Comparison of ENCODE assay signal across 26 mouse cellular contexts in genomic region chr9:114420443-114420842, GRCm38 (mm10). TPM values are rescaled to one million over a fixed set of nuclear protein-coding genes. Genes with fewer than 3 reads are reported as not detected.
DNase-seq lines count a peak whose midpoint lies in the region; ATAC-seq and TF ChIP-seq lines count a peak whose summit lies in the region.
"Had no signal": no experiment of that assay in that cellular context is flagged by ENCODE, and none has a peak within 500 bp of the region (broad histone marks: within the 10 kb centered on the region; RNA-seq: fewer than 3 reads in every experiment).

No protein-coding gene starts in this region.

- H3K27me3 ChIP-seq in lung, embryonic 14.5 days (ENCODE audit: insufficient read depth, low read length) = no peaks in the 10 kb centered on the region
- no peaks in the 10 kb centered on the region for H3K27me3 ChIP-seq in ES-Bruce4 (ENCODE audit: control insufficient read depth, insufficient read depth, low read length, poor library complexity, severe bottlenecking)
- H3K27me3 ChIP-seq: CH12.LX; embryonic facial prominence, embryonic 13.5 days; embryonic facial prominence, embryonic 15.5 days; forebrain, embryonic 12.5 days had no signal

- 0 out of 2 replicates have a peak, but pooled peaks have one; percentile 13 for ATAC-seq in lung, embryonic 14.5 days (ENCODE audit: insufficient read depth)
- ATAC-seq: CD4-positive, CD25-positive, alpha-beta regulatory T cell, adult 4 months; forebrain, embryonic 14.5 days; forebrain, embryonic 16.5 days had no signal

- TF ChIP-seq POLR2A in ES-Bruce4 (IDR thresholded peaks at IDR 0.05; ENCODE audit: insufficient read depth, low read length) = no peak

- peaks cover 7% of the 10 kb centered on the region; the same call in 1 of the 2 replicates for H3K36me3 ChIP-seq in lung, embryonic 14.5 days (ENCODE audit: insufficient read depth)
- H3K36me3 ChIP-seq in ES-Bruce4 (ENCODE audit: control insufficient read depth, insufficient read depth, low read length, poor library complexity, severe bottlenecking) (peaks cover 19% of the 10 kb centered on the region), ES-E14 (ENCODE audit: control insufficient read depth, insufficient read depth, low read length, poor library complexity, severe bottlenecking) (peaks cover 40% of the 10 kb centered on the region)

- no peak overlapping the region for H3K4me3 ChIP-seq in lung, embryonic 14.5 days (ENCODE audit: low read depth, low read length)
- H3K4me3 ChIP-seq in ES-Bruce4 (ENCODE audit: low read depth, low read length) (no peak overlapping the region), ES-E14 (ENCODE audit: insufficient read depth in 1 of 2, low read depth in 1 of 2, low read length in 2 of 2, poor library complexity in 1 of 2, severe bottlenecking in 1 of 2) (no peak overlapping the region)
- H3K4me3 ChIP-seq: embryonic facial prominence, embryonic 13.5 days; embryonic facial prominence, embryonic 15.5 days; erythroblast, embryonic 14.5 days; forebrain, embryonic 10.5 days; forebrain, embryonic 12.5 days had no signal

- H3K4me1 ChIP-seq in lung, embryonic 14.5 days (ENCODE audit: insufficient read depth) = no peaks in the 10 kb centered on the region
- H3K4me1 ChIP-seq in ES-Bruce4 (ENCODE audit: control insufficient read depth, insufficient read depth, low read length) (no peaks in the 10 kb centered on the region), ES-E14 (ENCODE audit: control insufficient read depth in 2 of 2, insufficient read depth in 2 of 2, low read length in 2 of 2, poor library complexity in 1 of 2) (peaks cover 0 to 3% of the 10 kb centered on the region in 2 experiments; a peak in 1 of 4 replicates)
- H3K4me1 ChIP-seq: embryonic facial prominence, embryonic 13.5 days; embryonic facial prominence, embryonic 15.5 days; forebrain, embryonic 10.5 days; forebrain, embryonic 12.5 days had no signal

- no peak overlapping the region for H3K27ac ChIP-seq in lung, embryonic 14.5 days (ENCODE audit: low read depth)
- H3K27ac ChIP-seq in ES-Bruce4 (ENCODE audit: insufficient read depth, low read length) (0 out of 2 replicates have a peak overlapping the region, but pooled peaks have one; percentile 4), ES-E14 (ENCODE audit: insufficient read depth, low read depth, low read length, poor library complexity, severe bottlenecking) (no peak overlapping the region; the same call in 1 of the 2 replicates)
- H3K27ac ChIP-seq: embryonic facial prominence, embryonic 13.5 days; embryonic facial prominence, embryonic 15.5 days; forebrain, embryonic 10.5 days; forebrain, embryonic 12.5 days had no signal

- H3K9ac ChIP-seq in lung, embryonic 14.5 days = no peak overlapping the region
- H3K9ac ChIP-seq in ES-Bruce4 (ENCODE audit: low read depth, poor library complexity, severe bottlenecking) (0 out of 2 replicates have a peak overlapping the region, but pooled peaks have one; percentile 4), ES-E14 (ENCODE audit: insufficient read depth, low read depth, low read length, poor library complexity, severe bottlenecking) (peak overlapping the region; percentile 43; the same call in 1 of the 2 replicates)
- H3K9ac ChIP-seq: embryonic facial prominence, embryonic 13.5 days; embryonic facial prominence, embryonic 15.5 days; forebrain, embryonic 12.5 days had no signal

- WGBS in lung, embryonic 14.5 days = 58% methylated on average over 8 of the region's 8 CpGs

- TF ChIP-seq CTCF in lung, embryonic 14.5 days (IDR thresholded peaks at IDR 0.05; ENCODE audit: low read depth) = no peak
- TF ChIP-seq CTCF in ES-Bruce4 (IDR thresholded peaks at IDR 0.05; ENCODE audit: low read depth, low read length) = no peak

- no peak for TF ChIP-seq EP300 in ES-Bruce4 (IDR thresholded peaks at IDR 0.05; ENCODE audit: insufficient read depth, low read depth, low read length)

- in situ Hi-C loops in ES-E14 (cut with MboI; ENCODE audit: low sequenced_read_pairs in 2 of 2, unreplicated experiment in 2 of 2) = no loop called here

- H3K9me3 ChIP-seq in lung, embryonic 14.5 days (ENCODE audit: low read depth, low read length) = no peaks in the 10 kb centered on the region
- peaks cover 5% of the 10 kb centered on the region; the same call in 1 of the 2 replicates for H3K9me3 ChIP-seq in ES-Bruce4 (replicated peaks; ENCODE audit: control insufficient read depth, insufficient read depth, low read length, poor library complexity, severe bottlenecking)
- peaks cover 18% of the 10 kb centered on the region for H3K9me3 ChIP-seq in ES-E14 (ENCODE audit: control insufficient read depth, insufficient read depth, low read depth, low read length)

- H3K4me2 ChIP-seq in lung, embryonic 14.5 days = no peak overlapping the region
- H3K4me2 ChIP-seq: embryonic facial prominence, embryonic 13.5 days; embryonic facial prominence, embryonic 15.5 days; forebrain, embryonic 12.5 days had no signal

- DNase-seq in lung, embryonic 14.5 days = no peak
- DNase-seq in lung, postnatal 14 days = no peak
- no peak for DNase-seq in ES-E14 (ENCODE audit: low read depth, low spot score)
- DNase-seq in ZHBTc4 (ENCODE audit: low read depth, low spot score) = peak; percentile 48
- no peak for DNase-seq in frontal cortex, postnatal 14 days (ENCODE audit: low spot score in 2 of 2)
- DNase-seq in spleen, adult 18-20 months = no peak
- DNase-seq in neural tube, embryonic 10.5 days (ENCODE audit: extremely low spot score, low spot score) = no peak
- DNase-seq: adrenal gland, adult 2 months; adrenal gland, postnatal 10 days; adrenal gland, postnatal 25 days; cerebellum, adult 11 months; cerebellum, adult 18-20 months; cerebellum, adult 8-10 months; cerebellum, adult 9-11 months; cerebellum, postnatal 36 days; embryo, embryonic 11 days had no signal

TF ChIP-seq in ES-E14, 5 proteins besides CTCF, POLR2A, EP300 and RAD21:
- no peak for TF ChIP-seq HCFC1 (IDR thresholded peaks at IDR 0.05; ENCODE audit: borderline replicate concordance, insufficient read depth, low read length)
- TF ChIP-seq MAFK (IDR thresholded peaks at IDR 0.05; ENCODE audit: insufficient read depth, low read depth, low read length) = no peak
- no peak for TF ChIP-seq ZC3H11A (IDR thresholded peaks at IDR 0.05; ENCODE audit: borderline replicate concordance, low read depth, low read length)
- TF ChIP-seq ZNF384 (IDR thresholded peaks at IDR 0.05; ENCODE audit: low read depth, low read length) = no peak
- no peak for TF ChIP-seq CHD2 (IDR thresholded peaks at IDR 0.05; ENCODE audit: low read depth, low read length)

RNA-seq across cellular contexts. Expression of gene Tmppe, which starts 19.5 kb away (rescaled TPM):
- polyA plus RNA-seq in lung, embryonic 14.5 days (2014; fragmentation: Nextera tagmentation; extraction: Ambion mirVana) = 4.0 and 4.1 TPM in 2 replicates
- polyA plus RNA-seq in ES-Bruce4 (2011; ENCODE audit: insufficient read depth, insufficient read length, low read depth, missing spikeins) = 6.5 and 7.3 TPM in 2 replicates
- total RNA-seq in ES-E14 (2012; rRNA removed) = 37.3 and 47.1 TPM in 2 replicates

RNA-seq across cellular contexts. Expression of gene Glb1, which starts 19.6 kb away (rescaled TPM):
- polyA plus RNA-seq in lung, embryonic 14.5 days (2014; fragmentation: Nextera tagmentation; extraction: Ambion mirVana) = 41.9 and 43.5 TPM in 2 replicates
- polyA plus RNA-seq in ES-Bruce4 (2011; ENCODE audit: insufficient read depth, insufficient read length, low read depth, missing spikeins) = 41.1 TPM in 2 replicates
- total RNA-seq in ES-E14 (2012; rRNA removed) = 36.0 and 44.6 TPM in 2 replicates

RNA-seq across cellular contexts. Expression of gene Crtap, which starts 30.0 kb away (rescaled TPM):
- polyA plus RNA-seq in lung, embryonic 14.5 days (2014; fragmentation: Nextera tagmentation; extraction: Ambion mirVana) = 156 and 163 TPM in 2 replicates
- 45.7 and 53.3 TPM in 2 replicates for polyA plus RNA-seq in ES-Bruce4 (2011; ENCODE audit: insufficient read depth, insufficient read length, low read depth, missing spikeins)
- 106 and 148 TPM in 2 replicates for total RNA-seq in ES-E14 (2012; rRNA removed)
